Mouse (Mus musculus) CD4-positive helper T cell, adult 2 months (primary cell): Measurements from ENCODE around the gene Pdzrn3.

Experiments used
- DNase-seq: peaks from one replicate; pipeline ENCODE4 v3.0.0-alpha.2; 2012; ENCODE audit warnings: low read depth, missing footprints, low spot score

Gene Pdzrn3

GRCm38 (mm10) chr6:101259411-101259810 is 118.3 kb downstream of the Pdzrn3 start:
- DNase-seq = no peak

DNA sequence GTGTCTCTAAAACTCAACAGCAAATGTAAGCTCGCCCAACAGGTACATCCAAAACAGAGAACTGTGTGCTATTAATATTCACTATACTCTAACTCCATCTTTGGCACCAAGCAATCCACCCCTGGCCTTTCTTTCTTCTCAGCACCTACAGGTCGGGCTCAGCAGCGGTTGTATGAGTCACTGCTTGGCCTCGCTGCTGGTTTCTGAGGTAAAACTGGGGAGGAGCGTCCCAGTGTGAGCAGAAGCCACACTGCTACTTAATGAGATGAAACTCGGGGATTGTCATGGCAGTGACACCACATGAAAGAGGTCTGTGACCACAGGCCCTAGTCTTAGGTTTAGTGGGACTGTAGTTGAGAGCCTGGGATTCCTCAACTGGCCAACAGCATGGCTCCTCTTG is 120.3 kb downstream of the Pdzrn3 start:
- no peak for DNase-seq

DNA sequence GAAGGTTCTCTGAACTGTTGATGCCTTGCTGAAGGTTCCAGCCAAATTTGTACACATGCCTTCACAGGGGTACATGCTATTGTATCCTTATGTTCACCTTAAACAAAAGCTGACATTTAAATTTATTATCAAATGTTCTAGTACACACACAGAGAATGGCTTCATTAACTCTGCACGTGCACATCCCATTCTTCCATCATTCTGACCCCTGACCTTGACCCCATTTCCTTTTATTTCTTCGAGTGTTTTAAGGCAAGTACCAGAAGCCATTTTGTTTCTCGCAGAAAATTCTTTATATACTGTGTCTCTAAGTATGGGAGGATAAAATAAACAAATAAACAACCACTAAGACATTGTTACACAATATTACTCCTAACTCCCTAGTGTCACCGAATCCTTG is 123.0 kb downstream of the Pdzrn3 start:
- no peak for DNase-seq

DNA sequence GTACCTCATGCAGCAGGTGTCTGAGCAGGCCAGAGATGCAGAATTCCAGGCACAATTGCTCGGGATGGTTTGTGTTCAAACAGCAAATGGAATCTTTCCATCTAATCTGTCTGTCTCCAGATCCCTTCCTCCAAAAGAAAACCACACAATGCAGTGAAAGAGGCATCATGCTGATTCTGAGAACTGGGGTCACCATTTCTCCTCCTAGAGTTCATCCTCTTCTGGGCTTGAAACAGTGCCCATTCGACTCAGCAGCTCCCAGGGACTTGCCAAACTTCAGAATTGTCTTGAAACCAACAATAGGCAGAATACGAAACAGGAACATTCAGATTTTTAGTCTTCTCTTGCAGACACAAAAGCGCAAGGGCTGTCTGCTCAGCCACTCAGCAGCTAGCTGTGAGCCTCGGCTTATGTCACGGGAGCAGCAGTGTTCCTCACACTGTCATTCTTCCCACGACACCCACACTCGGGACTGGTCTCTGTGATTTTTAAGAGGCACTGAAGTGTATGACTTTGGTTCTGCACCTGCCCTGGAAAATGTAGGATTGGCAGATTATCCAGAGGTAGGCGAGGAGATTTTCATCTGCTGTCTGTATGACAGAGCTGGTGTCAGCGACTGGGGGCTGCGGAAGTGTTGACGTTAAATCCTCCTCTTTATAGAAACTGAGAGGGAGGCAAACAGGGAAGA is 125.6 kb downstream of the Pdzrn3 start:
- DNase-seq = no peak

- no peak for DNase-seq
Observed at GRCm38 (mm10) chr6:101251160-101251559, 126.5 kb downstream of the Pdzrn3 start.

- no peak for DNase-seq
Observed at GRCm38 (mm10) chr6:101246137-101246536, 131.6 kb downstream of the Pdzrn3 start.

DNA sequence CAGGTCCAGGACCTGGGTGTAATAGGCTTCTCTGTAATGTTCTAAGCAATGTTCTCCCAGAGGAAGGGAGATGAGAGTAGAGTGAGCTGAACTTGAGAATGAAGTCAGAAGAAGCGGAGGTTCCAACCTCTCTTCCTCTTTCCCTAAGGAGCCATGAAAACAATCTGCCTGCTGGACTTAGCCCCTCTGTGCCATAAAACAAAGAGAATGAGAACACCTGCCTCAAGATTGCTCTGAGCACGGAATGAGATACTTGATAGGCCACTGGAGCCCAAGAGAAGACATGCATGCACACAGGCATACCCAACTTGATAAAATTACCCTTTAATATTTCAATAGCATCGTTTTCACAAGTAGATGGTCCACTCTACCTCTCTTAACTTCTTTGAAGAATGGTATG is 133.3 kb downstream of the Pdzrn3 start:
- DNase-seq = no peak

DNA sequence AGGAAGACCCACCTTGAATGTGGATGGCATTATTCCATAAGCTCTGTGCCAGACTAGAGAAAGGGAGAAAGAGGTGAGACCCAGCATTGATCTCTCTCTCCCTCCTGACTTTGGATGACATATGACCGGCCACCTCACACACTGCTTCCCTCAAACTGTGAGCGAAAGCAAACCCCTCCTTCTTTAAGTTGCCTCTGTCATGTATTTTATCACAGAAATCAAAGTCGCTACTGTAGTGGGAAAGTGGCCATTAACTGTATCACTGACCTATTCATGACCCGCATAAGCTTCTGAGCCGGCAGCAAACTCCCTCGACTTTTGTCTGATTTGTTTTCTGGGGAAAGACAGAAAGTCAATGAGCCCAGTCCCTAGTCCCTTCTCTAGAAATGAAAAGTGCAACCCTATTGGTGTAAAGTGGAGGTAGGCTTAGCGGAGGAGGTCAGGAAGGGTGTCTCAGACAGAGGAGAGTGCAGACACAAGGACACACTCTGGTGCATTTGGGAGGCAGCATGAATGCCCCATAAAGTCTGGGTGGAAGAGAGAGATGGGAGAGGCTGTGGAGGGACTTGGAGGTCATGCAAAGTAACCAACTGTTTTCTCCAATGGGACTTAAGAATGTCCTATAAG is 134.4 kb downstream of the Pdzrn3 start:
- DNase-seq = no peak

- no peak for DNase-seq
Observed at GRCm38 (mm10) chr6:101236641-101237246, 141.0 kb downstream of the Pdzrn3 start.

- no peak for DNase-seq
Observed at GRCm38 (mm10) chr6:101236230-101236629, 141.5 kb downstream of the Pdzrn3 start.

- no peak for DNase-seq
Observed at GRCm38 (mm10) chr6:101234349-101234748, 143.3 kb downstream of the Pdzrn3 start.

DNA sequence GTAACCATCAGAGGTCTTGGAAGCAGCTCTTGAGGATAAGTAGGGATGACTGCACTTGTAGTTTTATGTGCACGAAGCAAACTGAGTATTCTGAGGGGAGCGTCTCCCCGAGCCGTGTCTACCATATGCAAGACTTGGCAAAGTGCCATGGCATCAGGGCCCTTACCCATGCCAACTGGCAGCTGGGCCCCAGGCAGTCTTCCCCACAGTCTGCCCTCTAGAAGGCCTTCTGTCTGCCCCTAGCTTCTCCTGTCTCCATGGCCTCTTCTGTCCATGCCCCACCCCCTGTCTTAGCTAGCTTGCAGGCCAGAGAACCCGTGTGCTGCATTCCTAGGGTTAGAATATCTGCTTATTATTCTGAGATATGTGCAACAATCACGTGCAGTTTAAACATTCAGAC is 144.0 kb downstream of the Pdzrn3 start:
- DNase-seq = no peak

DNA sequence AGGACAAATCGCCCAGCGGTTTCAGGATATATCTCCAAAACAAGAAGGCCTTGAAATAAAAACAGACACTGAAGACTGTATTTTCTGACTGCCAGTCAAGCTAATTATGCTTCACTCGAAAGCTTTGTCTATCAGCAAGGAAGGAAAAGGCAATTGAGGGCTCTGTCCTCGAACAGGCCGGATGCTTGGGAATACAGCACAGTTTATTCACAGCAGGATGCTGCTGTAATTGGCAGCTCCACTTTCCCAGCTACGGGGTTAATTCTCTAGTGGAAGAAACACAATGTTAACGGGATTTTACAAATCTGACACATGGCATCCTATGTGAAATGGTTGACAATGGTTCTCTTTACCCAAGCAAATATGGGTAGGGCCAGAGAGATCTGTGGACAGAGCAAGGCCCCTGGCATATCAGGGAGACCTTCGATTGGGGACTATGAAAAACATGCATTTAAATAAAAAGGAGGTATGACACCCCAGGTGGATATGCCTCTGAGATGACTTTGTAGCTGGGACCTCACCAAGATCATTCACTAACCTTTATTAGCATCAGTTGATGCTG is 150.3 kb downstream of the Pdzrn3 start:
- no peak for DNase-seq

- DNase-seq = no peak
Observed at GRCm38 (mm10) chr6:101220307-101220706, 157.4 kb downstream of the Pdzrn3 start.

DNA sequence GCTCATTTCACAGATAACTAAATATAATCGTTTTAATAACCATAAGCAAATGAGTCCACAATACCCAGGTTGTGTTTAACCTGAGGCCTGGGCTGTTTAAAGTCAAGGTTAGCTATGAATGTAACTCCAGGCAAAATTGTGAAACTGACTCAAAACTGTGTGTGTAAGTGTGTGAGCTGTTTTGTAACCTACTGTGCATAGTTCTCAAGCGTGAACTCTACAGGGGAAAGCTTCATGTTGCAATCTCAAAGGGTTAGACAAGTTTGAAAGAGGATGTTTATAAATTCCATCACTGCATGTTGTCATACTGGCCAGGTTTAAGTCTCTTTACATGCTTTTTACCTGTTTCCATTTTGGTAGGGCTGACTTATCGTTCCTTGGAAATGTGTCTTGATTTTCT is 158.7 kb downstream of the Pdzrn3 start:
- no peak for DNase-seq

DNA sequence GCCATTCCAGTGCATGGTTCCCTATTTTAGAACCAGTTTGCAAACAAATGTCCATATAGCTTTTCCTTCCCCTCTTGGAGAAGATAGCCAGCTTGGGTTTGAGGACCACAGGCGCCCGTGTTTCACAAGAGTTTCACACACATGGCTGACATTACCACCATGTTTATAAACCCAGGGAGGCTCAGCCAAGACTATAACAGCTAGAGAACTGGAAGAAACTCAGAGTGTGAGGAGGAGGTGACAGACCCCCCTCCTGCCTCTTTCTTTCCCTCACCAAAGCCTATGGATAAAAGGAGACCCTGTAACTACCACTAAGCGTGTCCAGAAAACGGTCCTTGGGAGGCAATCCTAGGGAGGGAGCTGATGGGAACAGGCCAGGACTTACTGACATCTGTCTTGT is 159.5 kb downstream of the Pdzrn3 start:
- no peak for DNase-seq

DNA sequence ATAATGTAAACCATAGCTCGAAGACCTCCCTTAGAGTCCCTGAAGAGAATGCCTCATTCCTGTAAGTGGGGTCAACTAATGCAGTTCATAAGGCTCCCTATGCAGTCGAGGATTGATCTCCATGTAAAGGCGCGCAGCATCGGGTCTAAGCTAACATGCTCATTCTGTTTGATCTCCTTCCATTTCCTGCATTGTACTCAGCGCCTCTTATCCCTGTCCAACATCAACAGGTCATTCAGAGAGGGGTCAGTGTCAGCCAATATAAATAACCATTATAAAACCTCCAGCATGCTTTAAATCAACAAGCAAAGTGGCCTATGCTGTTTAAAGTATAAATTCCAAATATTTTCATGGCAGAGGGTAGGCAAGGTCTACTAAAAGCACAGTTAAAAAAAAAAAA is 159.9 kb downstream of the Pdzrn3 start:
- DNase-seq = no peak

GRCm38 (mm10) chr6:101215436-101215791 is 162.3 kb downstream of the Pdzrn3 start:
- DNase-seq = no peak

GRCm38 (mm10) chr6:101214734-101215435 is 162.8 kb downstream of the Pdzrn3 start:
- no peak for DNase-seq

DNA sequence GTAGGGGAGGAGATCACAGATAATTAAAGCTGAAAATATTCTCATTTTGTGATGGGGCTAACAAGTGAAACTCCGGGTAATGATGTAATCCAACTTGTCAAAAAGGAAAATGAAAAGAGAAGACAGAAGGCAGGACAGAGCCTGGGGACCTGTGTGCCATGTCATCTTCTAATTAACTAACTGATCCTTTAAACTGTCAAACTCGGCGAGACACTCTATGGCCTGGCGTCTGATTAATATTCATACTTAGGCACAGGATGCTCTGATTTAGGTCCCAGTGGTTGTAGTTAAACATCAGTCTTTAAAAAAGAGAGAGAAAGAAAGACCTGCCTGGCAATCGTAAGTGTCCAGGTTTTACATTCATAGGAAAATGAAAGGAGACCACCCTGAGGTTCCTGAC is 164.6 kb downstream of the Pdzrn3 start:
- DNase-seq = no peak

DNA sequence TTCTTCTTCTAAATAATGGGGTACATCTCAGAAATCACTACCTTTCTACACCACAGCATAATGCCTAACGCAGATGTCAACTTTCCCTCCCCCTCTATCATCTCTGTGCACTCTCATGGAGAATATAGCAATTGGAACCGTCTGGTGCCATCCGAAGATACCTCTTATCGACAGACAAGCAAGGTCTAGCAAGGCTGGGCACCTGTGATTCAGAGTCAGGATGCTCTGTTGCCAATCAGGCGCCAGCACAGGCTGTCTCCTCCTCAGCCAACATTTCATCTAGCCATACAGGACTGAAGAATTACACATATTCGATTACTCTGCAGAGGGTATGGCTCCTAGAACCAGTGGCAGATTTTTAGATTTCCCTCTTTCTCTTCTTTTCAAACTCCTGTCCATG is 165.6 kb downstream of the Pdzrn3 start:
- no peak for DNase-seq

GRCm38 (mm10) chr6:101211361-101211841 is 166.3 kb downstream of the Pdzrn3 start:
- DNase-seq = no peak
